Mouse (Mus musculus): ENCODE measurements around the gene Aif1.

DNA sequence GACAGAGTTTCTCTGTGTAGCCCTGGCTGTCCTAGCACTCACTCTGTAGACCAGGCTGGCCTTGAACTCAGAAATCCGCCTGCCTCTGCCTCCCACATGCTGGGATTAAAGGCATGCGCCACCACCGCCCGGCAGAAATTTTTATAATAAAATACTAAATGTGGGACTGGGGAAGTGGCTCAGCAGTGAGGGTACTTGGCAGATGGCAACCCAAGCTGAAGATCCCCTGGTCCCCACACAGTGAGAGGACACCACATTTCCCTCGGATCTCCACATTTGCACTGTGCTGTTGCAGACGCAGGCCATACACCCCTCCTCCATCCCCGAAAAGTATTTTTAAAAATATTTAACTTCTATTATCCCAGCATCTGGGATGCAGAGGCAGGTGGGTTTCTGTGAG lies 42.4 kb downstream of the Aif1 start:
- no peak for TF ChIP-seq MXI1 (IDR thresholded peaks at IDR 0.05; ENCODE audit: low read depth, low read length)
- TF ChIP-seq CTCF (IDR thresholded peaks at IDR 0.05 in 2 of 3, conservative IDR thresholded peaks at IDR 0.05 in 1 of 3; ENCODE audit: control insufficient read depth in 1 of 3, insufficient read depth in 1 of 3, low read depth in 2 of 3, low read length in 3 of 3, poor library complexity in 1 of 3, severe bottlenecking in 1 of 3), result no peak
- no peak for TF ChIP-seq BHLHE40 (IDR thresholded peaks at IDR 0.05; ENCODE audit: borderline replicate concordance, low read depth, low read length)
- no peak for TF ChIP-seq GATA1 (IDR thresholded peaks at IDR 0.05; ENCODE audit: low read depth, low read length)
- TF ChIP-seq SMC3 (IDR thresholded peaks at IDR 0.05; ENCODE audit: low read depth, low read length), result no peak
- TF ChIP-seq MAX (IDR thresholded peaks at IDR 0.05; ENCODE audit: low read length), result no peak
- no peak for TF ChIP-seq ZC3H11A (IDR thresholded peaks at IDR 0.05; ENCODE audit: low read depth, low read length)
- no peak for TF ChIP-seq JUND (IDR thresholded peaks at IDR 0.05; ENCODE audit: low read depth, low read length)
